Mouse (Mus musculus) erythroblast, adult 5-6 weeks (primary cell): ENCODE results near the gene Atp2b2. TPM values are rescaled to one million over a fixed set of nuclear protein-coding genes. Genes with fewer than 3 reads are reported as not detected.

Experiments
- ATAC-seq: replicated peaks from 2 replicates; pipeline ENCODE4 v1.8.0; 2016; ENCODE audit warnings: moderate number of reproducible peaks, mild to moderate bottlenecking, moderate TSS enrichment, inconsistent platforms; ENCODE audit not compliant: poor library complexity, low FRiP score, severe bottlenecking
- total RNA-seq, 2 experiments: library from RNA; stranded (forward) in 1 of 2; stranded (reverse) in 1 of 2; fragments of 150-400 nt in 1 of 2; fragments of 200-764, 138-1000 nt in 1 of 2; gene quantifications; 2 replicates each; pipeline versions ENCODE4 v1.2.3 to v1.2.4; 2015 to 2017; ENCODE audit warnings: low replicate concordance in 2 of 2

Atp2b2 gene
- total RNA-seq, 2 experiments from 2014 or later: under 0.01 TPM; not detected in 1

- no peak for ATAC-seq
These were observed 83.7 kb downstream of the Atp2b2 start for GRCm38 (mm10) chr6:113958714-113959113.

GRCm38 (mm10) chr6:113958003-113958402, 84.4 kb downstream of the Atp2b2 start:
- ATAC-seq: no peak

DNA sequence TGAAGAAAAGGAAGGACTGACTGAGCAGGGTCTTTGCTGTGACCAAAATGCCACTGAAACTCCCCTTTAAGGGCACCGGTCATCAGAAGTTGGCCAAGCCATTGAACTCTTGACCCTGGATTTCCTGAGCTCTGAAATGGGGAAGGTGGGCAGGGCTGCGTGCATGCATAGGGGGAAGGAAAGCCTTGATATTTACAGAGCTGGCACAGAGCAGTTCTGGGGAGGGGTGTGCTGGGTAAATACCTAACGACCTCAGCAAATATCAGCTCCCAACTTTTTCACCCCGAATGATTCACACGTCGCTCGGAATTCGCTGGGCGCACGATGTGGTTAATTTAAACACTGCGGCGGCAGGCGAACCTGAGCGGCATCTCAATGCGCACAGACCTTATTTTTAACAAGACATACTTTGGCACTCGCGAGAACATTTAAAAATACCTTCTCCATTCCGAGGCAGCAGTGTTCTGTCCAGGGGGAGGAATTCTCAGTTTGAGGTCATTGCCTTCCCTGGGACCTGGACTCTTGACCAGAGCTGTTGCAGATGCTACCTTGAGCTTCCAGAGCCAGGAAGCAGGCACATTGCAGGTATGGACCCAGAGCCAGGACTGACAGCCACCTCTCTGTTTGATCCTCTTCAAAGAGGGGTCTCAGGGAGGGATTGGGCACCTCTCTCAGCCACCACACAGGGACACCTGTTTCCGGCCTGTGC, 85.0 kb downstream of the Atp2b2 start:
- ATAC-seq: no peak

GRCm38 (mm10) chr6:113947515-113947914, 94.9 kb downstream of the Atp2b2 start:
- ATAC-seq: no peak

DNA sequence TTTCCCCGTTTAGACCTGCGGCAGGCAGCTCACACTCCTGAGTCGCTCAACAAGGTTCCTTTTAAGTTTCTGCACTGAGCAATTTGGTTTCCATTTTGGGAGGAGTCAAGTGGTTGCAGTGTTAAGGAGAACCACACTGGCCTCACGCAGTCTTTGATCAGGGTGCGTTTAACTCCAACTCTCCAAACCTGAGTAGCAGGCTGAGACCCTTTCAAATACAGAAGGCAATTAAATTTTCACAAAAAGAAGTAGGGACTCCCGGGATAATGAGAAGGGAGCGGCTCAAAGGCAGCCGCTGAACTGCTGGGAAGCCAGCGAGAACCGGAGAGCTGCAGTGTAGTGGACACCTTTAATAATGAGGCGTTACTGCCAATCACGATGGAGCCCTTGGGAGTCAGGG, 100.1 kb downstream of the Atp2b2 start:
- ATAC-seq: no peak

GRCm38 (mm10) chr6:113941324-113941723, 101.1 kb downstream of the Atp2b2 start:
- ATAC-seq: no peak

GRCm38 (mm10) chr6:113939442-113939841, 103.0 kb downstream of the Atp2b2 start:
- no peak for ATAC-seq

DNA sequence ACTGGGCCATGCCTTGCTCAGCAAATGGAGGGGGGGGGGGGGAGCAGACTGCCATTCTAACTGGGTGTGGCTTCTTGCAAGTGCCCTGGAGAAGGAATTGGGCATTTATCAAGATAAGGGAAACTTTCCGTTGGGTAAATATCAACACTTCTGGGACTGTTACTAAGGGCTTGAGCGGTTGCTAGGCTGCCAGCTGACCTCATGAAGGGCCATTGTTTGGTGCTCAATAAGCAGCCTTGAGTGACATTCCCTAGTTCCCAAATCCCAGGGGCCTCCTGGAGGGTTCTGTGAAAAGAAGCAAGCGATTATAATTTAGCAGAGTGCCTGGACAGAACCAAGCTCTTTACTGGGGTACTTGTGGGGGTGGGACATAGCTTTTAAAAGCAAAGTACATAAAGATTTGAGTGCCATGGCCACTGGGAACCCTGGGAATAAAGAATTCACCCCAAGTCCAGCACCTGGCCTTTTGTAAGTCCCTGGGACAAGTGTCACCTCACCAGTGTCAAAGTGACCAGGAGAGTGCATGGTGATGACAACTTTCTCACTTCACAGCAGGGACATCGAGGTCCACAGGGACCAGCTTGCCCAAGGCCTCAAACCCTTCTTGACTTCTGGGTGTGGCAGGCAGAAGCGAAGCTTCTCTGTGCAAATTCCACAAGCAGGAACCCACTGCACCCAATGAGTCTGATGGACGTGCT, 105.5 kb downstream of the Atp2b2 start:
- ATAC-seq: no peak

GRCm38 (mm10) chr6:113936111-113936510, 106.3 kb downstream of the Atp2b2 start:
- ATAC-seq: no peak

DNA sequence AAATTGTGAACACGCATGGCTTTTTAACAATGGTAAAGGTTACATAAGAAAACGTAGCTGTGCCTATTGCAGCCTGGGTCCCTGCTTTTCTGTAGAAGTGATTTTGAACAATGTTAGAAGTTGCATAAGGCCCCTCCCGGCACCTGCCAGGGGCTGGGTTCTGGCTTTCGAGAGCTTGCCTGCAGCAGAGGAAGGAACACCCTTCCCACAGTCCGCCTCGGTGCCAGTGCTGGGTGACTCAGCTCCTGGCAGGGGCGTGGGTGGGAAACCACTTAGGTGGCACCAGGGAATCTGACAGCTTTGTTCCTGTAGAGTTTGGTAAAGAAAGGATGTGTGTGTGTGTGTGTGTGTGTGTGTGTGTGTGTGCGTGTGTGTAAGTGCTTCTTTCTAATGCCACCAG, 107.7 kb downstream of the Atp2b2 start:
- ATAC-seq: no peak

GRCm38 (mm10) chr6:113933261-113934151, 108.9 kb downstream of the Atp2b2 start:
- no peak for ATAC-seq

DNA sequence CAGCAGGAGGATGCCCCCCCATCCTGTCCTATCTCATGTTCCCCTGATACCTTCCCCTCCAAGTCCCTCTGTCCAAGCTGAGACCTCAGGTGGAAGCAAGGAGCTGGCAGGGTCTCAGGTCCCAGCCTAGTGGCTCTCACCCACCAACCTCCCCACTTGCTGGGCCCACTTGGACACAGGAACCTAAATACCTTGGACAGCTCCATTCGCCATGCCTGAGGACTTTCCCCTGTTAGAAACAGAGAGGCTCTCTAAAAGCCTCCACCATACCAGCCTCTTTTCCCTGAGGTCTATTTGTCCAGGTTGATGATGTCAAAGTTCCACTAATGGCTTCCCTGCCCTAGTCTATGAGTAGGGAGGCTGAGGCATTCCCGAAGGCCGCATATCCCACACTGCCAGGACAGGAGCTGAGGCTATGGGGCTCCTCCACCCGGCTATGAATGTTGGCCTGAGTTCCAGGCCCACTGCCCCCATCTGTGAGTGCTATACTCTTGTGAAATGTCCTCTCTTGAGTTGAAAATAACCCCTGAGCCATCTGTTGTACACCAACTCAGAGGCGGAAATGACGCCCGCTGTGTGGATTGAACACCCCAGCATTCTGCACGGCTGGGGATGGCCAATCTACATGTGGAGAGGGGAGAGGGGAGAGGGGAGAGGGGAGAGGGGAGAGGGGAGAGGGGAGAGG, 113.1 kb downstream of the Atp2b2 start:
- no peak for ATAC-seq

- ATAC-seq: no peak
These were observed 119.2 kb downstream of the Atp2b2 start for GRCm38 (mm10) chr6:113923249-113923648.

DNA sequence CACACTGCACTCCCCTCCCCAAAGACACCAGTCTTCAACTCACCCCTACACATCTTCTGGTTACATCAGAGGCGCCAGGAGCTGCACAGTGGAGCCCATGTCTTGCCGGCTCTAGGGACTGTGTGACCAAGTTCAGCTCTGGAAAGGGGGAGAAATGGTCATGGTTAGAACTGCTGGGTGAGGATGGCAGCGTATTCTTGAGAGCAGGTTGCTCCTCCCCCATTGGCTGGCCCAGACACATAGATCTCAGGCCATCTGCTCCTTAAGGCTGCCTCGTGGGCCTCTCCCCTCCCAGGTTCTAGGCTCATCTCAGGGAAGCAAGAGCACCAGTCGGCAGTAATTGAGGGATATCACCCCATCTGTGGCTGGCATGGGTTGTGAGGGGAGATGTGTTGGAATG, 121.9 kb downstream of the Atp2b2 start:
- no peak for ATAC-seq

GRCm38 (mm10) chr6:113912753-113913152, 129.7 kb downstream of the Atp2b2 start:
- no peak for ATAC-seq

DNA sequence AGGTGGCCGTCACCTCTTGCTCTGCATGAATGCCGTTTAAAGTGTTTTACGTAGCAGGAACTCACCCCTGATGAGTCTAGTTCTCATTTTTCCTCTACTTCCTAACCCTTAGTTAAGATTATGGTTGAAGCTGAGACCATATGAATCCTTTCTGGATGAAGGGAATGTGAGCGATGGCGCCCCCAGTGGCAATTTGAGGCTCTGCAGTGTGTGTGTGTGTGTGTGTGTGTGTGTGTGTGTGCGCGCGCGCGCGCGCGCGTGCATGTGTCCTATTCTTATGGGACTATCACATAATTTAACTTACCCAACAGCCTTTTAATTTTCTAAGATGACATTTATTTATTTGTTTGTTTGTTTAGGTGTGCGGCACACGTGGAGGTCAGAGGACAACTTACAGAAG, 131.3 kb downstream of the Atp2b2 start:
- ATAC-seq: no peak

DNA sequence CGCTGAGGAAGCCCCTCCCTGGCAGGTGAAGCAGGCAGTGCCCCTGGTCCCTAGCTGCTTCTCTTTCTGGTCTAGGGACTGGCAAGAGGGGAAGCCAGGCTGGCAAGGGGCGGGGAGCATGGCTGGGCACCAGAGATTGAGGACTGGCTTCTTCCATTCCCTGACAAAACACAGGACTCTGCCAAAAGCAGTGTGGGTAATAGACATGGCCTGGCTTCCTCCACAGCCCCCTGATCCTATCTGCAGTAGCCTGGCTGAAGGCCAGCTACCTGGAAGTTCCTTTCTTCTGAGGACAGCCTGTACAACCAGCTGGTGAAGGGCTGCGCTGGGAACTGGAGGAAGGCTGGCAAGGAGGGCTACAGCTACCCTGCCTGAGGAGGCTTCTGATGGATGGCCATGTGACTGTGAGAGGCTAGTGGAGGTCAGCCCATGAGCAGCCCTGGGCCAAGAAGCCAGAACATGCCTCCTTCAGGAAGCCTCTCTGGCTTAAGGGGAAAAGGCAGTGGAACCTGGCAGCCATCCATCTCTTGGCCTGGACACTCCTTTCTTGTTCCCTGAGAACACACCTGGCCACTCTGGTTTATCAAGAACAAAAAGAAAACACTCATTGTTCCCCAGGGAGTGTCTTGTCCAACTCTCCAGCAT, 131.9 kb downstream of the Atp2b2 start:
- ATAC-seq: no peak

- no peak for ATAC-seq
These were observed 132.6 kb downstream of the Atp2b2 start for GRCm38 (mm10) chr6:113909836-113910235.

DNA sequence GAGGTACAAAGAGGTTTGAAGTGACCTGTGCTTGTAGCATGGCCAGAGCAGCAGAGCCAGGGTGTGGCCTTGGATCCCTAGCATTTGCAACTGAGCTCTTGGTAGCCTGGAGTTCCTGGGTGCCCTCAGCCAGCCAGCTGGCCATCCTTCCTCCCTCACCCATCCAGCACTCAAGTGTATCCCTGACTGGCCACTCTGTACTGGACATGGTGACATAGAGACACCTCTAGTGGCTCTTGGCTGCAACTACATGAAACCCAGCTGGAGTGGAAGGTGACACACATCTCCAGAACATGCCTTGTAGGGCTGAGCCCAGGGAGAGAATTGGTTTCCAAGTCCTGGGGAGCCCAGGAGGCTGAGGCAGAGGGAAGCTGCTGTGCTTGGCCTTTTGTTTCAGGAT, 134.3 kb downstream of the Atp2b2 start:
- ATAC-seq: no peak

- ATAC-seq: no peak
These were observed 138.0 kb downstream of the Atp2b2 start for GRCm38 (mm10) chr6:113904406-113904805.
